Mouse (Mus musculus) heart, adult 8-10 months (tissue): ENCODE data around the gene Gm21797. TPM values are rescaled to one million over a fixed set of nuclear protein-coding genes. Genes with fewer than 3 reads are reported as not detected.
"Not testable (repeated sequence)": the region's sequence is repeated elsewhere in the genome, so short reads cannot be mapped to it uniquely, and the experiment has no call there.

ENCODE experiments used
- DNase-seq: peaks from one replicate; pipeline ENCODE4 v3.0.0; 2022; ENCODE audit warnings: low spot score
- total RNA-seq, 4 experiments: library from RNA; stranded (reverse); gene quantifications; 2 replicates each; pipeline ENCODE4 v1.2.4; 2022

Gene Gm21797
- total RNA-seq: not detected

DNA sequence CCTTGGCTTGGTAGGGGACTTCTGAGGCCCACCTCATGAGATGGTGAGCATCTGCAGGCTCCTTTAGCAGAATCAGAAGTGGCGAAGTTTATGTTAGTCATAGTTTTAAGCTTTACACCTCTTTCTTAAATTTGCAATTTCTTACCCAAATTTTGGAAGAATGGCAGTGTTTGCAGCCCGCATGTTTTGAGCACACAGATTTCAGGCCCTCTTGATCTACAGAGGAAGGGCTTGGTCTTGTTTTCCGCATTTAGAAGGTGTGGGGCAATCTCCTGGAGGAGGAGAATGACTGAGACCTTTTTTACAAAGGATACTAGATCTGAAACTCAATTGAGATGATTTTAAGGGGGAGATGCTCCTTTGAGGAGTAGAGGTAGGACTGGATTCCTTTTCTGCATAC lies at the start of gene Gm21797:
Gene Gm21797, minus strand, starts transcription at position 101 of the 400 bp plus-strand sequence.
- DNase-seq: not testable (repeated sequence)

DNA sequence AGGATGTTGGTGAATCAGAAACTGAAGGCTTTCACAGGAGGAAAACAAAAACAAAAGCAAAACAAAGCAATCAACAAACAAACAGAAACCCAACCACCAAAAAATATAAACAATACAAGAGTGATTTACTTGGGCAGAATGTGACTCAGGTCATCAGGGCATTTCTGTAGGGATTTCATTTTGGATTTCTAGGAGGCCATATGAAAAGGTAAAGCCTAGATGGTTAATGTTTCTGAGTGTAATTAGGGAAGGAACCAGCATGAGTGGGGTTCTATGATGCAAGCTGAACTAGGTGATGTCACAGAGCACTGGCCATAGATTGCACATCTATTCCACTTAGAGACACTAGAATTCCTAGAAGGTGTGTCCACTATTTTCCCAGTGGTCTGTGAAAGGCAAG lies 29.0 kb upstream of the Gm21797 start, which contains the start of gene Gm20795:
Gene Gm20795, plus strand, starts transcription at position 301 of the 400 bp plus-strand sequence.
- not testable (repeated sequence) for DNase-seq

Other genes with a start within 250 kb of the Gm21797 start
- gene Gm21852, start 123.8 kb downstream of the Gm21797 start, total RNA-seq: not detected
- gene Gm20795, start 29.1 kb upstream of the Gm21797 start, total RNA-seq: not detected